Mouse (Mus musculus): ENCODE measurements at regions not wholly inside any gene's neighbourhood (a gene's known extent, or its start where the extent isn't known, plus 50 kb on each side); places are given as distances from the start of the nearest gene placed in this dataset.

DNA sequence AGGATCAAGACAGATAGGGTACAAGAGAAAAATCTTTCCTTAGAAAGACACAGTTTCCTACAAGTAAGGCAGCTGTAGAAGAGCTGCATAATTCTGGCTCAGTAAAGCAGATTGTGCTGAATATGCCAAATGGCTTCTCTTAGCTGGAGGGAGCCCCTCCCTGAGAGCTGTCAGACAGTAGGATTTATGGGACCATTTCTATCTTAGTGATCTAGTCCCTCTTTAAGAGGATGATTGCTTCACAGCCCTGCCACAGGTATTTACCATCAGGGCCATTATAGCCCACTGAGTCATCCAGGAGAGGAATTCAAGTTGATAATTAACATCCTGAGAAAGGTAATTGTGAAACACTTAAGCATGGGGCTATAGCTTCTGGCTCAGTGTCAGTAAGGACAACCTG, 101.5 kb upstream of the Cypt1 start:
- DNase-seq (ENCODE audit: low spot score in 2 of 2) = no peak

DNA sequence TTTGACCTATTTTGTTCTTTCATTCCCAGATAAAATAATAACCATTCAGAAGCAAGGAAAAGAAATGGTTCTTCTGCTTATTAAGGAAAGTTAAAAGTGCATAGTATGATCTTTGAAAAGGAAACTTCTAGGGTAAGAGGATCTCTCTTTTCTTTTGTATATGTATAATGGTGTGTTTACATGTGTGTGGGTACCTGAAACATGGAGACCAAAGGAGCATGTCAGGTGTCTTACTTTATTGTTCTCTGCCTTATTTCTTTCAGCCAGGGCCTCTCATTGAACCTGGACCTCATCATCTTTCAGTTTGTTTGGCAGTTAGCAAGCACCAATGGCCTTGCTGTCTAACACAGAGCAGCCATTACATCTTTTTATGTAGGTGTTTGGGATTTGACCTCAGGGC, 101.0 kb upstream of the Cypt1 start:
- DNase-seq (ENCODE audit: low spot score in 2 of 2) = no peak

DNA sequence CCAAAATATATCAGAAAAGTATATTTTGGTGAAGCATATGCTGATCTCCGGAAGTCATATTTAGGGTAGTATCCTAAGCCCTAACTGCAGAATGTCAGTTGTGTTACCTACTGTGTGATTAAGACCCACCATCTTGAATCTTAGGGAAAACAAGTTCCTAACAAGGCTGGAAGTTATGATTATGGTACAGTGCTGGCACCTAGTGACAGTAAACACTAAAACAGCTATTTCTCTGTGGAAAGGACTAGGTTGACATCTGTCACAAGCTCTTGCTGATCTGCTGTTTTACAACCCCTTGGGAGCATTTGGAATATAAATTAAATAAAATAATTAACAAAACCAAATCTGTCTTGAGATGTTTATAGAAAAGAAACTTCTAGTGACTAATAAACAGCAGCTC, 84.6 kb upstream of the Cypt1 start:
- DNase-seq (ENCODE audit: low spot score in 2 of 2) = no peak

DNA sequence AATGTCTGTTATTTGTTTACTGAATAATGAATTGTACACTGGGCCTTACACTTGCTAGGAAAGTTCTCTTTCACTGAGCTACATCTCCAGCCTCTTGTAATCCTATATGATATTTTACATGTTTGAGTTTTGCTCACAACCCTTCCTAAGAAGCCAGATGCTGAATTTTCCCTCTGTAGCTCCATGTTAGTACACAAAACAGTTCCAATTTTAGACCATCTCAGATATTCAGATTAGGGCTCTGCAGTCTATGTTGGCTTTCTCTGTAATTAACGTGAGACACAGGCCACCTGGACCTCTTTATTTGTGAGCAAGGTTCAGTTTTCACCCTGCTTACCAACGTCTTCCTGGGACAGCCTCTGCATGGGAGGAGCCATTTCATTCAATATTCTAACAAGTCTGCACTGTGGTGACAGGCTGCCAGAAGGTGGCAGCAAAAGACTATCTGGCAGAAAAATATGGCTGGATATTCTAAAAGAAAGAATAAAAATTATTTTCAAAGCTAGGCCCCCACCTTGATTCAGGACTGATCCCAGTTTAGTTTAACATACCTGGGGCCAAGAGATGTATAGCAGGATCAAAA, 72.1 kb upstream of the Cypt1 start:
- DNase-seq (ENCODE audit: low spot score in 2 of 2) = peak in 1 of 2 experiments; percentile 28

Measured in layer of hippocampus, adult 8-10 months (tissue).